Mouse (Mus musculus): ENCODE measurements around the gene Nkapl. TPM values are rescaled to one million over a fixed set of nuclear protein-coding genes. Genes with fewer than 3 reads are reported as not detected.

Nkapl gene
- total RNA-seq, 2 experiments from 2014 or later: 1.1 to 1.4 TPM

DNA sequence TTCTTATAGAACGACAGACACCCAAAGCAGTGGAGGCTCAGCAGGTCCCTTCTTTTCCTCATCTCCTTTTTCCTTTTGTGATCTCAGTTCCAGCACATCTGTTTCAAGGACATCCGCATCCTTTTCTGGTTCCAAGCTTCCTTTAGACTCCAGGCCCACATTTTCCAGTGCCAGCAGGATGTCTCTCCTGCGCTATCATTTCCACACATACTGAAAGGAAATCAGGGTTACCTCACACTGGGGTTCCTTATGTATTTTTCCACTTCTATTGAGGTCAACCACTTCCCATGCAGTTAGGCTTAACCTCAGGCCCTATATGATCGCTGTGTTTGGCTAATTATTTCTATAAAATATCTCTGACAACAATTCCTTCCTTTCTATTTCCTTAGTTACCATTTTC is 32.8 kb downstream of the Nkapl start:
- no peak for DNase-seq

DNA sequence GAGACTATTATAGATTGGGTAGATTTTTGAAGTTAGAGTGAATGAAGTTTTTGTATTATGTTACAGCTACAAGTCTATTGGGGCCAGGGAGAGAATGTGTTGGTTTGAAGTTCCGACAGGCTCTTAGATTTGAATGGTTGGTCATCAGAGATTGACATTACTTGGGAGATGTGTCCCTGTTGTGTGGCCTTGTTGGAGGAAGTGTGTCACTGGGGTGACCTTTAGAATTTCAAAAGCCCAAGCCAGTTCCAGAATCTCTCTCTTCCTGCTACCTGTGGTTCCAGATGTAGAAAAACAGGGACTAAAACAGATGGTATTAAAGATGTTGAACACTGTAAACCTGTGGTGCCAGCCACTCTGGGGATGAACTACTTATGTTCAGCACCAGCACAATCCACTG is 40.7 kb downstream of the Nkapl start:
- DNase-seq: no peak

GRCm38 (mm10) chr13:21423301-21423700 is 45.0 kb downstream of the Nkapl start:
- DNase-seq: peak; percentile 53

DNA sequence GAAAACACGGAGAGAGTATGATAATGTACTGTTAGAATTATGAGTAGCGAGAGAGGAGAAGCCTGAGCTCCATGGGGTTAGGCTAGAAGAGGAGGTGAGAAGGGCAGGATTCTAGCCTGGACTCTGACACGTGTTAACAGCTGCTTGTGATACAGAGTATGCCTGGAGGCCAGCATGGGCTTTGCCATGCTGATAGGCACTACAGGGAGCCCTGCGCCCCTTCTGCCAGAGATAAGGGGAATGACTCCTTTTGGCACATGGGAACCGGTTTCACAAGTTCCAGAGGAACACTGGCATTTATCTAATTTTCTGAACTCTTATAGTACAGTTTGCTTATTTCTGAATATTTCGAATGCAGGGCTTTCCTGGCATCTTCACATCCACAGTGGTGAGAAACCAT is 49.4 kb downstream of the Nkapl start:
- no peak for DNase-seq

GRCm38 (mm10) chr13:21417298-21418010 is 50.9 kb downstream of the Nkapl start:
- no peak for DNase-seq

Small RNAs within 50 kb of the gene (microRNA-seq; reads per million reads assigned to microRNA genes)
- not detected for gene Mir1896

Other genes with a start within 250 kb of the Nkapl start
- not detected for gene Gpx5, start 175.8 kb downstream of the Nkapl start, total RNA-seq (2021)
- under 1 TPM in 1 of 2 experiments, not detected in 1; 0.27 TPM for gene Gpx6, start 156.4 kb downstream of the Nkapl start, total RNA-seq (2021)
- gene Olfr1367, start 121.6 kb downstream of the Nkapl start, total RNA-seq (2021): not detected
- gene Zscan12, start 105.7 kb downstream of the Nkapl start, total RNA-seq (2021): 1 to 10 TPM; 7.7 to 9.5 TPM
- gene Zkscan3, start 65.8 kb downstream of the Nkapl start, total RNA-seq (2021): 10 to 100 TPM; 47.8 to 61.0 TPM
- gene Pgbd1, start 27.5 kb downstream of the Nkapl start, total RNA-seq (2021): under 1 TPM; 0.48 to 0.54 TPM
- gene Zscan26, start 14.8 kb downstream of the Nkapl start, total RNA-seq (2021): 10 to 100 TPM; 28.9 to 37.3 TPM
- gene Zkscan4, start 10.4 kb upstream of the Nkapl start, total RNA-seq (2021): 1 to 10 TPM; 2.4 to 3.4 TPM
- gene Gm10065, start 10.9 kb upstream of the Nkapl start, total RNA-seq (2021): not detected
- 10 to 100 TPM; 17.2 to 18.4 TPM for gene AK157302, start 26.7 kb upstream of the Nkapl start, total RNA-seq (2021)
- gene Gm11273, start 32.9 kb upstream of the Nkapl start, total RNA-seq (2021): 100 to 1,000 TPM; 180 to 200 TPM
- 10 to 100 TPM; 16.8 to 24.6 TPM for gene Zkscan8, start 62.6 kb upstream of the Nkapl start, total RNA-seq (2021)
- not detected for gene Olfr1366, start 74.3 kb upstream of the Nkapl start, total RNA-seq (2021)
- gene Olfr1535, start 91.4 kb upstream of the Nkapl start, total RNA-seq (2021): not detected
- gene Olfr1364, start 113.2 kb upstream of the Nkapl start, total RNA-seq (2021): not detected
- gene Olfr1362, start 145.5 kb upstream of the Nkapl start, total RNA-seq (2021): not detected
- gene Olfr11, start 174.0 kb upstream of the Nkapl start, total RNA-seq (2021): not detected
- gene Olfr1361, start 194.9 kb upstream of the Nkapl start, total RNA-seq (2021): not detected
- not detected for gene Olfr1360, start 208.9 kb upstream of the Nkapl start, total RNA-seq (2021)
- not detected for gene Olfr1359, start 229.6 kb upstream of the Nkapl start, total RNA-seq (2021)
- 100 to 1,000 TPM; 284 to 352 TPM for gene Hist1h2bl, start 247.6 kb upstream of the Nkapl start, total RNA-seq (2021)
- 100 to 1,000 TPM; 304 to 363 TPM for gene Hist1h2ai, start 247.9 kb upstream of the Nkapl start, total RNA-seq (2021)
- gene Hist1h3h, start 249.2 kb upstream of the Nkapl start, total RNA-seq (2021): 100 to 1,000 TPM; 397 to 474 TPM

Measured in adrenal gland, postnatal 10 days (tissue).